Mouse (Mus musculus) bone marrow, adult 2 months (tissue): Measurements from ENCODE around the gene Plekha4. TPM values are rescaled to one million over a fixed set of nuclear protein-coding genes. Genes with fewer than 3 reads are reported as not detected.

ENCODE experiments used
- H3K27ac ChIP-seq: fragments of 200-500 bp; 2 replicates; pipeline ENCODE4 v1.5.1; 2012; ENCODE audit warnings: low read depth, mild to moderate bottlenecking, control low read depth, inconsistent platforms, low read length; ENCODE audit not compliant: control insufficient read depth, poor library complexity, insufficient read depth
- H3K4me1 ChIP-seq: fragments of 200-500 bp; 2 replicates; pipeline ENCODE4 v1.6.1; 2011; ENCODE audit warnings: low read length; ENCODE audit not compliant: control insufficient read depth, insufficient read depth
- H3K4me3 ChIP-seq: fragments of 200-500 bp; replicated peaks from 2 replicates; pipeline ENCODE3; 2011; ENCODE audit warnings: mild to moderate bottlenecking, low read depth, low read length, control low read depth; ENCODE audit not compliant: control insufficient read depth
- CTCF ChIP-seq: fragments of 200-500 bp; IDR thresholded peaks from 2 replicates; pipeline ENCODE4 v1.5.1; 2011; ENCODE audit warnings: low read length, control low read depth; ENCODE audit not compliant: control insufficient read depth, insufficient read depth
- POLR2A ChIP-seq: fragments of 200-500 bp; IDR thresholded peaks from 2 replicates; pipeline ENCODE4 v1.6.1; 2011; ENCODE audit warnings: low read depth, mild to moderate bottlenecking, control low read depth, low read length, borderline replicate concordance; ENCODE audit not compliant: control insufficient read depth
- WGBS: fragments of 180-500 bp; shearing (Covaris S2); methylation state at CpG from one replicate; pipeline ENCODE4 v1.1.7; 2018; 5-methylcytosine and 5-hydroxymethylcytosine counted together
- polyA plus RNA-seq: library from polyadenylated mRNA; stranded (reverse); fragments of >200 nt; gene quantifications from 2 replicates; pipeline ENCODE4 v1.2.4, GENCODE M21; 2011; ENCODE audit warnings: low replicate concordance; ENCODE audit not compliant: missing spikeins, insufficient read depth, insufficient read length

Plekha4 gene
- polyA plus RNA-seq, 1 experiment: 8.9 TPM

GRCm38 (mm10) chr7:45574472-45575379 is 48.6 kb downstream of the Plekha4 start:
- TF ChIP-seq CTCF (no peak), POLR2A (no peak)
- no peak overlapping the region for H3K27ac ChIP-seq
- no peak overlapping the region for H3K4me3 ChIP-seq
- peaks cover 4% of the 10 kb centered on the region; the same call in 1 of the 2 replicates for H3K4me1 ChIP-seq
- WGBS: 87% methylated on average over 15 of the region's 15 CpGs

- 71% methylated on average over 6 of the region's 6 CpGs for WGBS
- Histone ChIP-seq H3K4me1 (no peaks in the 10 kb centered on the region; the same call in 1 of the 2 replicates), H3K27ac (no peak overlapping the region), H3K4me3 (no peak overlapping the region)
- TF ChIP-seq POLR2A (no peak), CTCF (no peak)
These were observed 59.8 kb downstream of the Plekha4 start for GRCm38 (mm10) chr7:45585923-45586322.

- Histone ChIP-seq H3K4me3 (no peak overlapping the region), H3K4me1 (no peaks in the 10 kb centered on the region; the same call in 1 of the 2 replicates), H3K27ac (no peak overlapping the region)
- 93% methylated on average over 23 of the region's 23 CpGs for WGBS
- TF ChIP-seq CTCF (no peak), POLR2A (no peak)
These were observed 61.8 kb downstream of the Plekha4 start for GRCm38 (mm10) chr7:45587631-45588592.

- WGBS: 6% methylated on average over 19 of the region's 19 CpGs
- peak overlapping the region; percentile 69 for H3K4me3 ChIP-seq
These were observed 63.0 kb downstream of the Plekha4 start for GRCm38 (mm10) chr7:45589173-45589572.

GRCm38 (mm10) chr7:45589898-45590297 is 63.8 kb downstream of the Plekha4 start:
- no peak overlapping the region for H3K4me3 ChIP-seq
- no peaks in the 10 kb centered on the region; the same call in 1 of the 2 replicates for H3K4me1 ChIP-seq
- no peak for TF ChIP-seq CTCF
- no peak for TF ChIP-seq POLR2A
- H3K27ac ChIP-seq: no peak overlapping the region
- 79% methylated on average over 5 of the region's 5 CpGs for WGBS

More at GRCm38 (mm10) chr7:45589173-45589572, 63.0 kb downstream of the Plekha4 start:
- Histone ChIP-seq H3K27ac (no peak overlapping the region), H3K4me1 (no peaks in the 10 kb centered on the region; the same call in 1 of the 2 replicates)
- TF ChIP-seq POLR2A: peak; percentile 16; the same call in 1 of the 2 replicates
- peak; percentile 87 for TF ChIP-seq CTCF

- H3K4me1 ChIP-seq: no peaks in the 10 kb centered on the region; the same call in 1 of the 2 replicates
- no peak overlapping the region for H3K4me3 ChIP-seq
- no peak overlapping the region for H3K27ac ChIP-seq
- 60% methylated on average over 3 of the region's 3 CpGs for WGBS
- TF ChIP-seq POLR2A (no peak), CTCF (no peak)
These were observed 64.7 kb downstream of the Plekha4 start for GRCm38 (mm10) chr7:45590874-45591273.

- H3K27ac ChIP-seq: no peak overlapping the region; the same call in 1 of the 2 replicates
- WGBS: 24% methylated on average over 7 of the region's 7 CpGs
- TF ChIP-seq POLR2A (no peak), CTCF (no peak)
- no peak overlapping the region for H3K4me3 ChIP-seq
- H3K4me1 ChIP-seq: no peaks in the 10 kb centered on the region; the same call in 1 of the 2 replicates
These were observed 65.8 kb downstream of the Plekha4 start for GRCm38 (mm10) chr7:45591880-45592279.
